Mouse (Mus musculus): ENCODE data around the gene Gga3.

- TF ChIP-seq CTCF (IDR thresholded peaks at IDR 0.05) (no peak), EP300 (IDR thresholded peaks at IDR 0.05) (no peak)
Observed at GRCm38 (mm10) chr11:115555717-115556116, 48.1 kb downstream of the Gga3 start.

All from lung, postnatal 0 days (tissue).